Mouse (Mus musculus) testis, postnatal 10 days (tissue): ENCODE measurements around the gene Olfr862.

Source experiments
- DNase-seq: peaks from one replicate; pipeline ENCODE4 v3.0.0; 2021; ENCODE audit warnings: low spot score

Olfr862 gene

DNA sequence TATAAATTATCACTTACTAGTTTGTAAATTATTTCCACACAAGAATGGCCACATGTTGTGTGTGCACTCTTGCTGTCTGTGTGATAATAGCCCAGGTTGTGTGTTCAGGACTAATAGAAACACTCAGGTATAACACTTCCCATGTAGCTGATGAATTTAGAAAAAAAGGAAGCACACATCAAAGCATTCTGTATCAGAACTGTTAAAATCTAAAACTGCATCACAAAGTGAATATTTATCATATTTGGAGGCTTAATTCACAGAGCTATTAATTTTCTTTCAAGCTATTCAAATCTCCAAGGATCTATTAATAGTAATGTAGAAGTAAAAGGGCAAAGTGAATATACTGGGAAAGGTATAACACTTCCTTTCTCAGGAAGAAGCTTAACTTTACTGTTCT, at the start of gene Olfr862:
Gene Olfr862 (minus strand): TSS at position 101 of the 400 bp plus-strand sequence.
- DNase-seq: no peak

DNA sequence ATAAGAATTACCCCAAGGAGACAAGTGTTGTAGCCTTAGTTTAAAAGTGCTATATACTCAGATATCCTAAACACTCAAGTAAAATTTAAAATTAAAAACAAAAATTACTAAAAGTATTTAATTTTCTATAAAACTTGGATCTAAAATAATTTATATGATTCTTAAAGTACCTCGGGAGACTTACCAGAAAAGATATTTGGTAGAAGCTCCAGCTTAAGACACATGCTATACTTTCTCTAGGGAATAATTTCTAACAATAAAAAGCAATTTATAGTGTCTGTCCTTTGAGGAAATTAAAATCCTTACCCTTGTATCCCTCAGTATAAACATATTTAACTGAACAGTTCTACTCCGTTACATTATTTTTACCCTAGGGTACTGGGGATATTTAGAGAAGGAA, 28.8 kb upstream of the Olfr862 start, which contains the start of gene Olfr77:
Gene Olfr77 (plus strand): TSS at position 301 of the 400 bp plus-strand sequence.
- no peak for DNase-seq

DNA sequence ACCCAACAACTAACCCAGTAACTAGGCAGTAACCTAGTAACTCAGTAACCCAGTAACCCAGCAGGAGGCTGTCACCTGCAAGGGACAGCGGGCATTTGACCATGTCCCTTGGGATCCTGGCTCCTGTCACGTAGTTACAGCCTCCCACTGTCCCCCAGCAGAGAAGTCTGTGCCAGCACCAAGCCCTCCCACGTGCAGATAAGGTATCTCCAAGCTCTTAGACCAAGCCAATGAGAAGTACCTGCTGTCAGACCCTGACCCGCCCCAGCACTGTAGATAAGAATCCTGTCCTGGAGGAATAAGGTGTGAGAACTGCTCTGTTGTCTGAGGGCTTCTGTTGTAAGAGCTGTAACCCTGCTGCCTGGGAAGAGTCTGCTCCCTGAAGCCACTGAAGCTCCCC, 23.4 kb upstream of the Olfr862 start:
- no peak for DNase-seq

DNA sequence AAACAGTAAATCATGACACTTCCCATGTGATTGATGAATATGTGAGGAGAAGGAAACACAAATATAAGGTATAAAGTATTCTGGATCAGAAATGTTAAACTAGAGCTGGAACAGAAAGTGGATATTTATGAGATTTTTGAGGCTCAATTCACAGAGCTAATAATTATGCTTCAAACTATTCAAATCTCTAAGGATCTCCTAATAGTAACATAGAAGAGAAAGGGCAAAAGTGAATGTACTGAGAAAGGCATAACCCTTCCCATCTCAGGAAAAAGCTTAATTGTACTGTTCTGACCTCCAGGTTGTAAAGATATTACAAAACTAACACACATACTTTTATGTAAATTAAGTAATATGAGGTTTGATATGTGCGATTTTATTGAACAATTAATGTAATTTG, 38.2 kb downstream of the Olfr862 start, which contains the start of gene Olfr860:
Gene Olfr860 (minus strand): TSS at position 101 of the 400 bp plus-strand sequence.
- no peak for DNase-seq
